Mouse (Mus musculus) ES-Bruce4 (cell line): Measurements from ENCODE around the gene Bcl2l12.

ENCODE experiments used
- EP300 ChIP-seq: IDR thresholded peaks from 2 replicates; pipeline ENCODE4 v1.6.1; 2011; ENCODE audit warnings: low read depth, low read length; ENCODE audit not compliant: insufficient read depth
- POLR2A ChIP-seq: IDR thresholded peaks from one replicate; pipeline ENCODE4 v1.8.1; 2011; ENCODE audit warnings: low read length; ENCODE audit not compliant: insufficient read depth

GRCm38 (mm10) chr7:44986879-44987718 lies 11.4 kb downstream of the Bcl2l12 start:
- no peak for TF ChIP-seq EP300
- no peak for TF ChIP-seq POLR2A
